Mouse (Mus musculus) thymus, postnatal 4 days (tissue): Measurements from ENCODE around the gene Ube2q1.
A peak's percentile ranks its signal among the peaks of the same experiment; 100 is the strongest.
"Not testable (repeated sequence)": the region's sequence is repeated elsewhere in the genome, so short reads cannot be mapped to it uniquely, and the experiment has no call there.

ENCODE experiments used
- DNase-seq: peaks from one replicate; pipeline ENCODE4 v3.0.0; 2021

Gene Ube2q1

GRCm38 (mm10) chr3:89788680-89789352 lies 15.4 kb downstream of the Ube2q1 start:
- no peak for DNase-seq

- no peak for DNase-seq
These were observed 21.2 kb downstream of the Ube2q1 start for GRCm38 (mm10) chr3:89794616-89795015.

- no peak for DNase-seq
These were observed 22.3 kb downstream of the Ube2q1 start for GRCm38 (mm10) chr3:89795746-89796145.

- DNase-seq = no peak
These were observed 22.9 kb downstream of the Ube2q1 start for GRCm38 (mm10) chr3:89796358-89796757.

GRCm38 (mm10) chr3:89798518-89798917 lies 25.1 kb downstream of the Ube2q1 start:
- no peak for DNase-seq

GRCm38 (mm10) chr3:89799476-89799875 lies 26.1 kb downstream of the Ube2q1 start:
- DNase-seq = no peak

GRCm38 (mm10) chr3:89800078-89800477 lies 26.7 kb downstream of the Ube2q1 start:
- not testable (repeated sequence) for DNase-seq

GRCm38 (mm10) chr3:89800774-89801506 lies 27.5 kb downstream of the Ube2q1 start:
- no peak for DNase-seq

- DNase-seq = no peak
These were observed 28.1 kb downstream of the Ube2q1 start for GRCm38 (mm10) chr3:89801507-89801847.

GRCm38 (mm10) chr3:89802876-89803275 lies 29.5 kb downstream of the Ube2q1 start:
- DNase-seq = no peak

- DNase-seq = no peak
These were observed 31.8 kb downstream of the Ube2q1 start for GRCm38 (mm10) chr3:89805179-89805578.

GRCm38 (mm10) chr3:89806751-89807150 lies 33.3 kb downstream of the Ube2q1 start:
- no peak for DNase-seq

GRCm38 (mm10) chr3:89807171-89807570 lies 33.8 kb downstream of the Ube2q1 start:
- no peak for DNase-seq

GRCm38 (mm10) chr3:89807881-89808280 lies 34.5 kb downstream of the Ube2q1 start:
- DNase-seq = no peak

GRCm38 (mm10) chr3:89808638-89809037 lies 35.2 kb downstream of the Ube2q1 start:
- DNase-seq = no peak

GRCm38 (mm10) chr3:89810841-89811240 lies 37.4 kb downstream of the Ube2q1 start:
- peak; percentile 60 for DNase-seq

GRCm38 (mm10) chr3:89812166-89812565 lies 38.8 kb downstream of the Ube2q1 start:
- DNase-seq = no peak

- DNase-seq = no peak
These were observed 40.6 kb downstream of the Ube2q1 start for GRCm38 (mm10) chr3:89814051-89814450.

GRCm38 (mm10) chr3:89817056-89817455 lies 43.6 kb downstream of the Ube2q1 start:
- peak; percentile 84 for DNase-seq

GRCm38 (mm10) chr3:89818605-89819004 lies 45.2 kb downstream of the Ube2q1 start:
- DNase-seq = no peak

- peak; percentile 53 for DNase-seq
These were observed 46.5 kb downstream of the Ube2q1 start for GRCm38 (mm10) chr3:89819897-89820296.

GRCm38 (mm10) chr3:89820311-89821095 lies 47.1 kb downstream of the Ube2q1 start:
- no peak for DNase-seq

GRCm38 (mm10) chr3:89821096-89821513 lies 47.7 kb downstream of the Ube2q1 start:
- DNase-seq = no peak
